Mouse (Mus musculus) gastrocnemius, adult 18-20 months (tissue): Measurements from ENCODE around the gene Camk2b. TPM values are rescaled to one million over a fixed set of nuclear protein-coding genes. Genes with fewer than 3 reads are reported as not detected.
"Not testable (repeated sequence)": the region's sequence is repeated elsewhere in the genome, so short reads cannot be mapped to it uniquely, and the experiment has no call there.

Source experiments
- DNase-seq: peaks from one replicate; pipeline ENCODE4 v3.0.0; 2021; ENCODE audit warnings: low spot score
- total RNA-seq, 2 experiments: library from RNA; stranded (reverse); gene quantifications; 2 replicates each; pipeline ENCODE4 v1.2.3; 2021

The Camk2b gene
- total RNA-seq, 2 experiments from 2014 or later, result 149 to 185 TPM

GRCm38 (mm10) chr11:6016368-6016767 is 49.8 kb downstream of the Camk2b start:
- DNase-seq, result no peak

DNA sequence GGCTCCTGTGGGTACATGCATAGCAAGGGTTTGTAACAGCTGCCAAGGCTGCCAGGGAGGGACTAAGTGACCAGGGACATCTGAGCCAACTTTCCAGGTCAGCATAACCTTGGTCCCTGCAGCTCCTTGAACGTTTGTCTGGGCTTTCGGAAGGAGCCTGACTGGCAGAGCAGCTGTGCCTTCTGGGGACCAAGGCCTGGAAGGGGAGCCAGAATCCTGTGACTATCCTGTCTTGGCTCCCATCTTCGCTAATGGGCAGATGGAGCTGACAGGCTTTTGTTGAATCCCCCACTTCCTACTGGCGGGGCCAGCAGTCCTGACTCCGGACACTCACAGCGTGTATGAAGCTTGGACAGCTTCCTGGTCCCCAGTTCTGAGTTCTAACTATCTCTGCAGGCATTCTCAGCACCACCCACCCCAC is 51.1 kb downstream of the Camk2b start:
- peak; percentile 67 for DNase-seq

DNA sequence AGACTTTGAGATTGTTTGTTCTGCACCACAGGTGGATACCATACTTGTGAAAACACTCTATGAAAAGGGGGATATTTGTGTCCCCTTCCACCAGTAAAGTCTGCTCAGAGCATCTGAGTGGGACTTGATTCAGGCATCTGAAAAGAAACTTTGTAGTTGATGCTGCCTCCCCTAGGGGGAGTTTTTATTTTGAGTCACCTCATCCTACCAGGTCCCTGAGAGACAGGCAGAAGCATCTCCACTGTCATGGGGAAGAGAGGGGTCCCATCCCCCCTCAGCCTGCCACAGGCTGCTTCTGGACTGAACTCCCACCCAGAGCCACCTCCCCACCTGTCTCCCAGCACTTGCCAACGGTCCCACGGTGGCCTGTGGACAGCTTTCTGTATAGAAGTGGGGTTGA is 52.8 kb downstream of the Camk2b start:
- DNase-seq, result no peak

- DNase-seq, result no peak
These were observed 54.3 kb downstream of the Camk2b start for GRCm38 (mm10) chr11:6011879-6012278.

- DNase-seq, result not testable (repeated sequence)
These were observed 55.2 kb downstream of the Camk2b start for GRCm38 (mm10) chr11:6010751-6011482.

GRCm38 (mm10) chr11:6007779-6008128 is 58.4 kb downstream of the Camk2b start:
- not testable (repeated sequence) for DNase-seq

GRCm38 (mm10) chr11:6007010-6007778 is 59.0 kb downstream of the Camk2b start:
- not testable (repeated sequence) for DNase-seq

DNA sequence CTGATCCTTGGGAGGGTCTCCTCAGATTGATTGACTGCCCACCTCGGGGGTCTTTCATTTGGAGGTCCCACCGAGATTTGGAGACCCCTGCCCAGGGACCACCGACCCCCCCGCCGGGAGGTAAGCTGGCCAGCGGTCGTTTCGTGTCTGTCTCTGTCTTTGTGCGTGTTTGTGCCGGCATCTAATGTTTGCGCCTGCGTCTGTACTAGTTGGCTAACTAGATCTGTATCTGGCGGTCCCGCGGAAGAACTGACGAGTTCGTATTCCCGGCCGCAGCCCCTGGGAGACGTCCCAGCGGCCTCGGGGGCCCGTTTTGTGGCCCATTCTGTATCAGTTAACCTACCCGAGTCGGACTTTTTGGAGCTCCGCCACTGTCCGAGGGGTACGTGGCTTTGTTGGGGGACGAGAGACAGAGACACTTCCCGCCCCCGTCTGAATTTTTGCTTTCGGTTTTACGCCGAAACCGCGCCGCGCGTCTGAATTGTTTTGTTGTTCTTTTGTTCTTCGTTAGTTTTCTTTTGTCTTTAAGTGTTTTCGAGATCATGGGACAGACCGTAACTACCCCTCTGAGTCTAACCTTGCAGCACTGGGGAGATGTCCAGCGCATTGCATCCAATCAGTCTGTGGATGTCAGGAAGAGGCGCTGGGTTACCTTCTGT is 59.7 kb downstream of the Camk2b start:
- DNase-seq, result not testable (repeated sequence)

- not testable (repeated sequence) for DNase-seq
These were observed 60.7 kb downstream of the Camk2b start for GRCm38 (mm10) chr11:6005374-6006043.

GRCm38 (mm10) chr11:6003046-6003639 is 63.0 kb downstream of the Camk2b start:
- no peak for DNase-seq

DNA sequence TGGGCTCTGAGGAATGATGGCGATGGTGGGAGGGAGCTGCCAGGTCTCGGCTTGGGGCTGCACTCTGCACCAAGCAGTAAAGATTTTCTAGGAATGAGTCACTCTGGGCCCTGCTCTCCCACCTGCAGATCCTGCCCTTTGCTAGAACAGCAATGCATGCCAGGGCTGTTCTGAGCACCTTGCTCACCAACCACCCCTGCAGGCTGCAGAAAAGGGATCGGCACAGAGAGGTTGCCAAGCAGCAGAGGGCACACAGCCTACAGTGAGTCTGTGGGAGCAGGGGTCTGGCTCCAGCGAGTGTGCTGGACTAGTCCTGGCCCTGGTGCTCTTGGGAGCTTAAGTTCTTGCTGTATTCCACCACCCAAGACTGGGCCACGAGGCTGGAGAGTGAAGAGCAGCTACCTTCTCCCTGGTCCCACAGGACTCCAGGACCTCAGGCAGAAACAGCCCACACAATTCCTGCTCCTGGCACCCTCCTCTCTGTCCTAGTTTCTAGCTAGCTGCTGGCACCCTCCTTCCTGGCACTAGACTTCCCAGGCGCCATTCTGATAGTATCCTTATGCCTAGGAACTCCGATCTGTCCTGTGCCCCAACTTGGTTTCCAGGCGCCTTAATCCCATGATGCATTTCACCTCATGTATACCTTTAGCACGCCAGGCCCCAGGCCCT is 64.0 kb downstream of the Camk2b start:
- DNase-seq, result peak; percentile 56

- no peak for DNase-seq
These were observed 65.0 kb downstream of the Camk2b start for GRCm38 (mm10) chr11:6000961-6001682.

GRCm38 (mm10) chr11:5999832-6000771 is 66.1 kb downstream of the Camk2b start:
- DNase-seq, result peak; percentile 85

DNA sequence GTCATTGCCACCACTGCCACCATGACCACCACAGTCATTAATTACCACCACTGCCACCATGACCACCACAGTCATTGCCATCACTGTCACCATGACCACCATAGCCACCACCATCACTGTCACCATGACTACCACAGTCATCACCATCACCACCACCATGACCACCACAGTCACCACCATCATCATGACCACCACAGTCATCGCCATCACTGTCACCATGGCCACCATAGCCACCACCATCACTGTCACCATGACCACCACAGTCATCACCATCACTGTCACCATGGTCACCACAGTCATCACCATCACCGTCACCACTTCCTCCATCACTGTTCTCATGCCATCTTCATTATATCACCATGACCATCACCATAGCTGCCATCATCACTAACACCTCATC is 67.7 kb downstream of the Camk2b start:
- no peak for DNase-seq

- peak; percentile 89 for DNase-seq
These were observed 70.2 kb downstream of the Camk2b start for GRCm38 (mm10) chr11:5995989-5996388.

DNA sequence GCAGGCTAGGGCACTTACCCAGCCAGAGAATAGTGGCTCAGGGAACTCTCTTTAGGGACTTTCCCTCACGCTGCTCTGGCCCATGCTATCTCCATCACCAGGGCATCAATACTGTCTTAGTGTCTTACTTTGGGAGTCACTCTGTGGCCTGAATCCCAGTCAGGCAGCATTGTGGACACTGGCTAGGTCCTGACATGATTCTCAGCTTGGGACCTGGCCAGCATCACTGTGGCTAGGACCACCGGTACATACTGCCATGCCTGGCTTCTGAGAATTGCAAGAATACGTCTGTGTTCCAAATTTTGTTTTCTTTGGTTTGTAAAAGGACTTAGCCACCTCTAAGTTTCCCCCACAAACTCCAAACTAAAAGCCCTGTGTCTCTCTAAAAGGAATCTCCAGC is 71.3 kb downstream of the Camk2b start:
- no peak for DNase-seq

GRCm38 (mm10) chr11:5994212-5994611 is 72.0 kb downstream of the Camk2b start:
- DNase-seq, result no peak

DNA sequence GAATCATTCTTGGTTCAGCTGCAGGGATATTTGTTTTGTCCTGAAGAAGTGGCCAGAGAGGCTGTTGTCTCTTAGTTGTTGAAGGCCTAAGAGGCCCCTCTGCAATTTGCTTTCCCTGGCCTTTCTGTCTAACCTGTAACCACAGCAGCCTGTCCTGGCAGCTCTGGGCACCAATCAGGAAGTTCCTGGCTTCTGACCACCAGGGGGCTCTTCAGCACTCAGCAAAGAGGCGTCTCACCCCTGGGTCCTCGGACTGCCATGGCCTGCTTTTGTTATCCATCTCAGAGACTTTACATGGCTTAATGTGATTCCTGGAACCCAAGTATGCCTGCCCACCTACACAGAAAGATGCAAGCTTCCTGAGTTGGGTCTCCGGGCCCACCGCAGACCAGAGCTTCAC is 75.3 kb downstream of the Camk2b start:
- DNase-seq, result no peak
